Mouse (Mus musculus) urinary bladder, postnatal 36 days (tissue): ENCODE measurements at regions not wholly inside any gene's neighbourhood (a gene's known extent, or its start where the extent isn't known, plus 50 kb on each side); places are given as distances from the start of the nearest gene placed in this dataset.
A peak's percentile ranks its signal among the peaks of the same experiment; 100 is the strongest.
"Not testable (repeated sequence)": the region's sequence is repeated elsewhere in the genome, so short reads cannot be mapped to it uniquely, and the experiment has no call there.

Source experiments
- DNase-seq, 2 experiments: peaks; one replicate each; pipeline ENCODE4 v3.0.0; 2022; ENCODE audit warnings: low spot score in 2 of 2, mixed read lengths in 1 of 2

DNA sequence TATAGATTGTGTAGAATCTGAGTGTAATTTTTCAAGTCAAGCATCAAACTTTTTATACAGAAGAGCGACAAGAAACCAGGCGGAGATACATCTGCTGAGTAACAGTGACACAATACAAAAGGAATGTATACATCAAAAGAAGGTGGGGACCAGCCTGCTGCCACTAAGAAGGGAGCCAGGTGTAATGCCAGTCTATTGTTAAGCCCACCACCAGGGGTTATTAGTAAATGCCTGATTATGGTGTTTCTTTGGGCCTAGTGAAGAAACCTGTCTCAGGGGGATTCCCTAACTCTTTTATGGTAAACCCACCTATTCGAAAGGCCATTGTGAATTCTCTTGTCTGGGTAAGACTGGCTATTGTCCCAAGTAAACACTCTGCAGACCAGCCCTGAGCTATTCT, 126.3 kb upstream of the Thpo start:
- DNase-seq = not testable (repeated sequence)

DNA sequence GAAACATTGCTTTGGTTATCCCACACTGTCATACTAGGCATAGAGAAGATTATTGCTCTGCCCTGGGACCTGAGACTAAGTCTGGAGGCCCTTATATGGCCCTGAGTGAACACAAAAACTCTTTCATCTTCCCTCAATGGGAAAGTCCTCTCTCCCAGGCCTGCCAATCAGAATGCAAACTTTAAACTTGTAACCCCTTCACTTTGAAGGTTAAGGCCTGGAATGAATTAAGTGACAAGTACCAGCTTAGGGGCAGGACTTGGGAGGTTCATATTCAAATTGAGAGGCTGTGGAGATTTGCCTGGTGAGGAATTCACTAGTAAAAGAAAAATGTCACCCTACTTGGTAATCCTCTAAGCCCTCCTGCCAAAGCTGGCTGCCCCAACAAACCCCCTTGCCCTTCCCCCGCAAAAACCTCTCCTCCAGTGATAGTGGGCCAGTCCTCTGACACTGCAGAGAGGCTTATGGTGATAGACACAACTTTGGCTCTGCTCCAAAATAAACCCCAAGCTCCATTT, 120.4 kb upstream of the Thpo start:
- no peak for DNase-seq

DNA sequence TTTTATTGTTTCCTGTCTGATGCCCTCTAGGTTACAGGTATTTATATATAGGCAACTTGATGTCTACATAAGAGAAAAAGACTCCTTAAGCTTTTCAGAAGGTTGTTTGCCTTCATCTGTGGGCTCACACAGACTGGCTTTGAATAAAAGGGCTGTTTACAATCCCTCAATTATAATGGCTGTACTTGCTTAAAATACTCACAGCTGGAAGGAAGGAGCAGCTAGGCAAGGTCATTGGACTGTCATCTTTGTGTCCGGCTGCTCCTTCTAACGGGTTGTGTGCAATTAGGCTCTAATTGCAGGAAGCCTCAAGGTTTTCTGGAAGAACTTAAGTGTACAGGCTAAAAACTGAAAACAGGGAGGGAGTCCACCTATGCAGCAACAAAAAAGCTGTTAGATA, 103.8 kb upstream of the Thpo start:
- no peak for DNase-seq

DNA sequence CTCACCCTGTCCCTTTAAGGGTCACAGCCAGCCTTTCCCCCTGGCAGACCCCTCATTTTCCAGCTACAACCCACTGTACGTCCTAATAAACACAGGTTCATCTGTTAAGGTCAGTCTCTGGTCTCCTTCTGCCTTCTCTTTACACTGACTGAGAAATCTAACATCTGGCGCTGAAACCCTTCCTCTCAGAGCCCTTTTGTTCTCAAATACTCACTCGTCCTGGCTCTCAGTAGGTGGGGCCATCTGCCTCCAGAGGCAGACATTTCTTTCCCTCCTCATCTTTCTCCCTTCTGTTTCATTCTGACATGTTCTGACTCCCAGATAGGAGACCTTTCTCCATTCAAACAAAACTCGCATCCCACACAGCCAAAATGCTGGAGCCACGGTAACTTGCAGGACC, 102.6 kb upstream of the Thpo start:
- DNase-seq = no peak

DNA sequence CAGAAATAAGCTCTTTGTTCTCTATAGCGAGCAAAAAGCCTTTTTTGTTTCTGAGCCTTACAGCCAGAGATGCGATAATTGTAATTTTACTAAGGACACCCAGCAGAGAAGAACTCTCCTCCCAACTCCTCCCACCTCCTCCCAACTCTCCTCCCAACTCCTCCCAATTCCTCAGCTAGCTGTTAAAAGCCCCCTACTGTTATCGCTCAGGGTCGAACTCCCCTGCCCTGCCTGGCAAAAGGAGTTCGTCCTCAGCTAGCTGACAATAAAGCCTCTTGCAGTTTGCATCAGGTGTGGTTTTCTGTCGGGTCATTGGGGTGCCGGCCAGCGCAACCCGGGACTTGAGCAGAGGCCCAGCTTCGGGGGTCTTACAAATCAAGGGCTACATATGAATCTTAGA, 99.5 kb upstream of the Thpo start:
- not testable (repeated sequence) for DNase-seq

DNA sequence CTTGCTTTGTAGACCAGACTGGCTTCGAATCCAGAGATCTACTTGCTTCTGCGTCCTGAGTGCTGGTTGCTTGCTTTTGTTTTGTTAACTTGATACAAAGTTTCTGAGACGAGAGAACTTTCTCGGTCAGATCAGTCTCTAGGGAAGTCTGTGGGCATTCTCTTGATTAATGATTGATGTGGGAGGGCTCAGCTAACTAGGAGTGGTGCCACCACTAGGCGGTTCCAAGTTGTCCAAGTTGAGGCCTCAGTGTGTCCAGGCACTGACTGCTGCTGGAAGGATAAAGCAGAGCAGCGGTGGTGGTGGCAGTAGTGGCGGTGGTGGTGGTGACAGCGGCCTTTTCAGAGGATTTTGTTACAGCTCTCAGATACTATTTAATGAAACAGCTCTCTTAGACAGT, 99.0 kb upstream of the Thpo start:
- no peak for DNase-seq

DNA sequence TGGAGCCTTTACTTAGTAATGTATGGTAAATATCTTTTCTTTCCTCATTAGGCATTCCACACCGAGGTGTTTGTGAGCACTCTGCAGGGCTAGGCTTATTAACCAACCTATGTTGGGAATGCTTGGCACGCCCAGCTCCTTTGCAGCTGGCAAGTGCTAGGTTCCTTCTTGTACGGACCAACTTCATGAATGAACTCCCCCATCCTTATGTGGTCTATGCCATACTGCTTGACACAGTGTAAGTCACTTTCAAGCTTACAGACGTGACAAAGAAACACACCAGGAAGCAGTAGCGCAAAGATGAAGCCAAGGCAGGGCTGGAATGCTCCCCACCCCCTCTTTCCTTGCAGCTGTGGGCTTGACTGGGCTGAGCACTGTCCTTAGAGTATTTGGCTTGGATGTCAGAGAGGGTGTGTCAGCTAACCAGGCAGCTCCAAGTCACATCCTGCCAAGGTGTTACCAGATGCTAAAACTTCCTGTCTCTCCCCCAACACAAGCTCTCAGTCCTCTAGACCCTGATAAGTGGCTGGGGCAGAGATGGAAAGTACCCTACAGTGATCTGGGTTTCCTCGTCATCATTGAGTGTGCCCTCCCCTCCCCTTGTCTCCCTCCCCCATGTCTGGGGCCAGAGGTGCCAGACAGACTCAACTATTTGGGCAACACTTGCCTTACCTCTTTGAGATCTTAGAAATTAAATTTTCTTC, 95.6 kb upstream of the Thpo start:
- no peak for DNase-seq

DNA sequence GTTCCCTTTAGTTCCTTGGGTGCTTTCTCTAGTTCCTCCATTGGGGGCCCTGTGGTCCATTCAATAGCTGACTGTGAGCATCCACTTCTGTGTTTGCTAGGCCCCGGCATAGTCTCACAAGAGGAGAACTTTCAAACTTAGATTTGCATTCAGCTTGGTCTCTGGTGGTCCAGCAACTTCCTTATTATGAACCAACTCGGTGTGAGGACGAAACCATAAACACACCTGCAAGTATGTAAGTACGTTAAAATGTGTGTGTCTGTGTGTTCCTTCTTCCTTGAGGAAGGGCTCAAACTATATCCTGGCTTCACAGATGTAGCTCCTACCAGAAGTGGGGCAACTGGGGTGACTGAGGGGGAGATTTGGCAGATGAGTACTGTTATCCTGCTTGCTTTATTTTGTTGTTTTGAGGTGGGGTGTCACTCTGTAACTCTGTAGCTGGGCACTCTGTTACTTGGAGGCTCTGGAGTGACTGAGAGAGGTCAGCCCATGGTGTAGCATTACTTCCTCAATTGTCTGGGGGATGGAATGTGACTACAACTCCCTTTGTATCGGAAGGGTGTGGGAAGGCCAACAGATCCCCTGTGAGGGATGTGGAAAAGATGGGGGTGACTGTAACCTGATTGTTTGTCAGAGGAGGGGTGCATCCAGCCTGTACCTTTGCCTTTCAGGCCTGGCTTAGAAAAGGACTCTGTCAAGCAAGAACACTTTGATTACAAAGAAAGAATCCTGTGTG, 94.9 kb upstream of the Thpo start:
- DNase-seq = no peak

DNA sequence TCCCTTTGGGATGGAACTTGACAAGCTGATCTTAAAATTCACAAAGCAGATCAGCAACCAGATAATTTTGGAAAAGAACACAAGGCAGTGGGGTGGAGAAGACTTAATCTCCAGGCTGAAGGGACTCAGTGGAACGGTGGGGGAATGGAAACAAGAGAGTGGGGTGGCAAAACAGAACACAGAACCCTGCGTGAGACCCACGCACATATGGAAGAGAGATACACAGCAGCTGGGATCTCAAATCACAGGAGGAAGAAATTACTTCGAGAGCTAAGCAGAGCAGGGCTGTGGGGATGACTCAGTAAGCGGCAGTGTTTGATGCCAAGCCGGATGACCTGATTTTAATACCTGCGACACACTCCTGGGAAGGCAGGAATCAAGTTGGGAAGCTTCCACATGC, 89.9 kb upstream of the Thpo start:
- DNase-seq = no peak

DNA sequence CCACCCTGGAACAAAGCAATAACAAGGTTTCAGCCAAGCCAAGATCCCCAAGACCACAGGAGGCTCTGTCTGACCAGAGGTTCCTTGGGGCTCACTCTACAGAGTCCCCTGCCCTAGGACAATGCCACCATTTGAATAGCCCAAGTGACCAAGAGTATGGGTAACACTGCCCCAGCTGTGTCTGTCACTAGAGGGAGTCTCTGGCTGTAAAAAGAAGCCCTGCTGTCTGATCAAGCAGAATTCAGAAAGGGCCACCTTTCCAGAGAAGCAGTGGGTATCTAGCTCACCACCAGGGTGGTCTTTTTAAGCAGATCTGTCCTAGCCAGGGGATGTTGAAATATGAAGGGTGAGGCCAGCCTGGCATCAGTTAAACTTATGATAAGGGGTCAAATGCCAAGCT, 86.6 kb upstream of the Thpo start:
- no peak for DNase-seq

DNA sequence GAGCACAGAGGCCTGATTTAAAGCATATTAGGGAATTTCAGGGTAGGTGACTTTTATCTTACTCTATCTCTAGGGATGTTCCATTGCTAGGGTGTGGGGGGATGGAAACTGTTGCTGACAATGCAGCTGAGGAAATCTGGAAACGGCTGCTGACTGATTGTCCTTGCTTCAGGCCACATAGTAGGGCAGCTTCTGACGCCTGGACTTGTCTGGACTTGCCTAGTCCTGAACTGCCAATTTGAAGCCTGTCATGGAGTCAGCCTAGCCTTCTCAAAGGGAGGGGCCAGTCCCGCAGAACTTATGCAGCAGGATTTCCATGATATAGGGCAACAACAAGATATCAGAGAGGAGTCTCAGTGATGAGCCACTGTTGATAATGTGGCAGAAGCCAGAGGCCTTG, 85.3 kb upstream of the Thpo start:
- no peak for DNase-seq

DNA sequence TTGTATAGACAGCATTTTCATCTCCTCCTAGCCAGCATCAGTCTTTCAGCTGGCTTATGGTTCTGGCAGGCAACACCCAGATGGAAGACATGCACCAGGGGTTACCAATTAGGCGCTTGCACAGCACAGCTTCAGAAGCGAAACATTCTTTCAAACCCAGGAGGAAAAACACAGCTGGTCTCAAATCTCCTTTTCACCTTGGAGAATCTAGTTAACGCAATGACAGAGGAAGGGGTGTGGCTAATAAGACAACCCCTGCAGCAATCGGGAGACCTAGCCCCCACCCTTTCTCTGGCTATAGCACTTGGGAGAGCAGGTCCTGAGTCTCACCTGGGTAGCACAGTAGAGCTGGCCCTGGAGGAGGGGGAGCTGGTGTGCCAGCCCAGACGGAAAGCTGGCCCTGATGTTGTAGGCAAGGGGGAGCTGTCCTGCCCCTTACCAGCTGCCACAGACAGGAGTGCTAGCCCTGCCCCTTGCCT, 84.4 kb upstream of the Thpo start:
- DNase-seq = no peak

DNA sequence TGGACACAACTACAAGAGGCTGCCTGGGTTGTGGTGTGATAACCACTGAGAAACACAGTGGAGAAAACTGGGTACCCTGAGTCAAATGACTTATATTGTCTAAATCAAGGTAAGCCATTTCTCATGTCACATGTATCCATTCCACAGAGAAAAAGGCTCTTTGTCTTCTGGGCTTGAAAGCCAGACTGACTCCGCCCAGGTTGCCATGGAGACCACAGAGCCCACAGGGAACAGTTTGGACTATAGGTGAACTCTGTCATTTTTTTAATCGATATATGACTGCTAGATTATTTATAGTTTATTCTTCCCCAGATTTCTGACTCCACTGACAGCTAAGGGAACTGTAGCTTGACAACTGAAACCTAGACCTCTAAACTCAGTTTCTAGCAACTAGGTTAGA, 80.7 kb upstream of the Thpo start:
- DNase-seq = no peak

DNA sequence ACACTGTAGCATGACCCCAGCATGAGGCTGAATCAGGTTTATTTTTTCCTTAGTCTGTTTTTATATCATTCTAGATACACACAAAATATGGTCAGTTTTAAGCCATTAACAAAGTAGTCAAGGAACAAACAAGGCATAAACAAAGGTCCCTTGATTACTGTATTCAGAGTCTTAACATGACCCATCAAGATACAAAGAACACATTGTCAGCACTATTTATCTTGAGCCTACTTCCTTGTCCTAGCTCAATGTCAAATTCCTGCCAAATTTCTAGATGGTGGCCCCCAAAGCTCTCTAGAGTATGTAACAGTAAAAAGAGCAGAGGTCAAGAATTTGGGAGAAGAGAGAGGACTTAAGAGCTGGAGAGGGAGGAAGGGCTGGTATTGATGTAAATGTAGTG, 79.9 kb upstream of the Thpo start:
- DNase-seq = no peak

DNA sequence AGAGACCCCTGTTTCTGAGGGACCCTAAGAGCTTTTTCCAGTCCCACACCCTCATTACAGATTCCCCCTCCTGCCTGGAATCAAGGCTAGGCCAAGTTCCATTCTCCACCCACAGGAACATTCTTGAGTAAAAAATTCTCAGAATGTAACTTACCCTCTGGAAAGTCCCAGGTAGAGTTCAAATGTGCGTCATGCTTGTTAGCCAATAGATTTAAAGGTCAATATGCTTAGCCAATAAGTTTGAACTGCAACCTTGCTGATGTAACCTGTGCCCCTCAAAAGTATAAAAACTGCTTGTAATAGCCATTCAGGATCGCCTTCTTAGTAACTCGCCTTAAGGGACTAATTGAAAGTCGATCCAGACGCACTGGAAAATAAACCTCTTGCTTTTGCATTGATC, 77.7 kb upstream of the Thpo start:
- not testable (repeated sequence) for DNase-seq

DNA sequence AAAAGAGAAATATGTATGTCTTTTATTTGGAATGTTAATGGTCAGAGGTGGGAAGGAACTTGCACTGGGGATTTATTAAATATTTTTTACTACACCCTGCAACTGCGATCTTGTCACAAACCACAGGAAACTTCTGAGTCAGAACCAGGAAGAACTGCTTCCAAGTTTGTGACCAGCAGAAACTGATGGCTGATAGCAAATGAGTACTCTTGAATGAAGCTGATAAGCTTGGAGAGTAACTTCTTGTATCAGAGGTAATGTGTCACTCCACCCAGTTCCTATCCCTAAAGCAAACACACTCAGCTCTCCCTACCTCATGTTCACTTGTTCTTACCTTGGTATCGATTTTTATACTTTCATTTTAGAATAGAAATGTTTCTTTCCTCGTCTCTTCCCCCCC, 76.0 kb upstream of the Thpo start:
- no peak for DNase-seq

DNA sequence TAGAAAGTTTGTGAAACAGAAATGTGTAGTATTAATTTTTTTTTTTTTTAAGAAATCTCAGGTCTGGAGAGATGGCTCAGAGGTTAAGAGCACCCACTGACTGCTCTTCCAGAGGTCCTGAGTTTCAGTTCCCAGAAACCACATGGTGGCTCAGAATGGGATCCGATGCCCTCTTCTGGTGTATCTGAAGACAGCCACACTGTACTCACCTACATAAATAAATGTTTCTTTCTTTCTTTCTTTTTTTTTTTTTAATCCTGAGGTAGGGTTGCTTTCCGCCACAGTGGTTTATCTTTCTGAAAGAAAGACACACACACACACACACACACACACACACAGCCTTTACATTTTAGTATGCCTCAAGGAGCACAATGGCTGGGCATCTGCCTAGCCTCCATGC, 74.0 kb upstream of the Thpo start:
- DNase-seq = no peak

DNA sequence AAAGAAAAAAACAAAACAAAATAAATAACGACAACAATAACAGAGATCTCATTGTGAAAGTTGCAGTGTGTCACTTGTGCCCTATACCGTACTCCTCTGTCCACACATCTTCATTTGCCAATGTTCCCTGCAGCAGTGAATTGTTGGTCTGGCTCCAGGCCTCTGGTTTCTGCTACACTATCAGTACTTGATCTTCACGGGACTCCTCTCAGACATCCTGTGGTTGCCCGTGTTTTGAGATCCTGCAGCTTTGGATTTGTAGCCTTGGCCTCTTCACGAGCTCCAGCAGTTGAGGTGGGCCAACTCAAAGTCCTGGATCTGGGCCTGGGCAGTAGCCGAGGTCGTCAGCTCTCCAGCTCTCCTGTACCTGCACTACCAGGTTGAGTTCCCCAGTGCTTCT, 72.4 kb upstream of the Thpo start:
- no peak for DNase-seq

DNA sequence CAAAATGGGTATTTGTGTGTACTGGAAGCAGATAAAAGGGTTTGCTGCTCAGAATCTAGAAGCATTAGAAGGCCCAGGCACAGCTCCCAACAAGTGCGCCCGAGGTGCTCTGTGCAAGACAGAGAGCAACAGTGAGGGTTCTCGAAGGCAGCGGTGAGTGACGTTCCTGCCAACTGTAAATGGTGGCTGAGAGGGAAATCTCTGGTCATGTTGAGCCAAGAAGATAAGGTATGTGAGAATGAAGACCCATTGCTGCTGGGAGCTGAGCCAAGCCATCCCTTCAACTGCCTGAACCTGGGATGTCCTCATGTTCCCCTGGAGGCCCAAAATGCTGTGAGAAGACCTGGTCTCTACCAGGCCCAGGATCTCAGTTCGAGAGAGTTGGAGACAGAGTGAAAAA, 71.5 kb upstream of the Thpo start:
- no peak for DNase-seq

DNA sequence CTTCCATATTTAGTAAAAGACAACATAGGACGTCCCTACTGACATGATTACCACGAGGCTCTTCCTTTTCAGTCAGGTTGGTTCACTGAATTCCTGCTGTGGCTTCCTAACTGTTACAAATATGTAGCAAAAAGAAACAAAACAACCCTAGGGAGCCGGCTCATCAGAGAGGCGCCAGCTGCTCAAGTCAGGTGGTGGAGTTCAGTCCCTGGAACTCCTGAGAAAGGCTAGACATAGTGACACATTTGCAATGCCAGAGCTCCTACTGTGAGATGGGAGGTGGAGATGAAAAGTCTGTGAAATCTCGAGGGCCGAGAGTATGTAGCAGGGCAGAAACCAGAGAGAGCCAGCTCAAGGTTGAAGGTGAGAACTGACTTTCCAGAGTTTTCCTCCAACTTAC, 70.8 kb upstream of the Thpo start:
- DNase-seq = no peak

DNA sequence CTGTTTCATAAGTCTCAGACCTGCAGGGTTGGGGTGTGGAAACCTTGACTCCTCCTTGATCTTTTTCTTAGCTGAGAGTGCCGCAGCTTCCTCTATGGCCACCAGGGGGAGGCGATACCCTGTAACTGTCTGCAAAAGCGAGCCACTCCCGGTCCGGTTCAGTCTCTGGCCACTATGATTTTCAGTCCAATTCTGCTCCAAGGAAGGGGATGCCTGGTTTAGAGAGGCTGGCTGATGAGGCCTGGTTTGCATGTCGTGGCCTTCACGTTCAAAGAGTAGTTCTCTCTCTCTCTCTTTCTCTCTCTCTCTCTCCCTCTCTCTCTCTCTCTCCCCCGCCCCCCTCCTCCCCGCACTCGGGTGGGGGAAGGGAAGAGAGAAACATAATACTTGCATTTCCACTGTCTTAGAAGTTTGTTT, 70.3 kb upstream of the Thpo start:
- DNase-seq = peak; percentile 72 to 77

DNA sequence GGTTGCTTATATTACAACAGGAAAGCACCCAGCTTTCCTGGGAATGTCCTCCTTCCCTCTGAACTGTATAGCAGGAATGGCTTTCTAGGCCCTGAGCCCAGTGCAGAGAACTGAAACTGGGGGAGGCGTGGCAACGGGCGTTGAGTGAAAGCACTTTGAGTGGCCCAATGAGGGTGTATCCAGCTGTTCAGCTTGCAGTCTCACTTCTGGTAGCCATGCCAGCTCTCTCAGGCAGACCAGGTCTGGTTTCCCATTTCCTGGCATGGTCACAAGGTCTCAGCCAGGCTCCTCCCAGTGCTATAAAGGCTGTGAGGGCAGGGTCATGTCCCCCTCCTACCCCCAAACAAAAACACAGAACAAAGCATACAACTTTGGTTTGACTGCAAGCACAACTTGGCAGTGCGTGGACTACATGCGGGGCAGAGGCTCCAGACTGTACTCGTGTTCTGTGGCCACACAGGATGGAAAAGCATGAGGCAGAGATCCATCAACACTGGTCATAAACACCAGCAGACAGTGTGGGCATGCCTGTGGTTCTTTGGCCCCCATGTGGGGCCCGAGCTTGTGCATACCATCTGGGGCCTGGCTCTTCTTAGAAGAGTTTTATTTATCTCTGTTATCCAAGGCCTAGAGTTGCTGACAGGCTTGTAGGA, 69.1 kb upstream of the Thpo start:
- DNase-seq = no peak

DNA sequence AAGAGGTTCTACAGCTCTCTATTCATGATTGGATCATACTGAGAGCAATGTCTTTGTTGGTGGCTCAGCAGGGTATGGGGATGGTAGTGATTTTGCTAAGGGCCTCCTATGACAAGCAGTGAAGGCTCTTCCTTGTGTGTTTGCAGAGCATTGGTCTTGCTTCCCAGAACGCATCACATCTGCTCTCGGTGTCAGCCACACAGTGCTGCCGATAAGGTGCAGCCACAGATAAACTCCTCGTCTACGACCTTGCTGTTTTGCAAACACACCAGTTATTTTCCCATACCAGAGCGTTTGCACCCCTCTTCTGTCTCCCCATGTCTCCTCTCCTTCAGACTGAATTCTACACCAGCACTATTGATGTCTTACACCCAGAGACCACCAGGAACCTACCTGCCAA, 68.4 kb upstream of the Thpo start:
- DNase-seq = no peak
